Comparison of ENCODE assay signal across 10 mouse cellular contexts in the genomic region with DNA sequence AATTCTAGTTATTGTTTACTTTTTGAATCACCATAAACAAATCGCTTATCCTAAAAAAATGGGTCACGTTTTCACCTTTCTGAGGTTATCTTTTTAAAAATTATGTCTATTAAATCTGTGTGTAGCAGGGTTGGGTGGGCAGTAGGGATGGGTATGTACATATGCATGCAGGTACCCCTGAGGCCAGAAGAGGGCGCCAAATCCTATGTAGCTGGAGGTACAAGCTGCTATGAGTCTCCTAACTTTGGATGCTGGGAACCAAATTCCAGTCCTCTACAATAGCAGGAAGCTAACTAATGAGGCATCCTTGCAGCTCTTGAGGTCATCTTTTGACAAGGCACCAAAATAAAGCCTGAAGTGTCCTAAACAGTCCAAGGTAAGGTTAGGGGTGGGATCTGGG.
DNase-seq lines count a peak whose midpoint lies in the region; ATAC-seq and TF ChIP-seq lines count a peak whose summit lies in the region.
"Had no signal": no experiment of that assay in that cellular context is flagged by ENCODE, and none has a peak within 500 bp of the region (broad histone marks: within the 10 kb centered on the region; RNA-seq: fewer than 3 reads in every experiment).

No protein-coding gene starts in this region.

- H3K27ac ChIP-seq in hindbrain, postnatal 0 days = no peak overlapping the region
- no peak overlapping the region for H3K27ac ChIP-seq in hindbrain, embryonic 16.5 days (ENCODE audit: low read depth, low read length)
- H3K27ac ChIP-seq in embryonic facial prominence, embryonic 10.5 days (replicated peaks) = no peak overlapping the region

- no peak for ATAC-seq in hindbrain, postnatal 0 days
- no peak for ATAC-seq in hindbrain, embryonic 16.5 days
- ATAC-seq in erythroid progenitor cell, adult 5-6 weeks (replicated peaks; ENCODE audit: low FRiP score, poor library complexity, severe bottlenecking) = no peak

- H3K4me1 ChIP-seq in hindbrain, postnatal 0 days (ENCODE audit: insufficient read depth, low read length) = no peaks in the 10 kb centered on the region
- H3K4me1 ChIP-seq in hindbrain, embryonic 16.5 days (ENCODE audit: control insufficient read depth, insufficient read depth, low read depth, low read length) = no peaks in the 10 kb centered on the region
- no peaks in the 10 kb centered on the region for H3K4me1 ChIP-seq in embryonic facial prominence, embryonic 10.5 days

- no peak overlapping the region for H3K9ac ChIP-seq in hindbrain, postnatal 0 days (replicated peaks; ENCODE audit: low read length)
- no peak overlapping the region for H3K9ac ChIP-seq in hindbrain, embryonic 16.5 days (ENCODE audit: low read depth, low read length)

- no peaks in the 10 kb centered on the region for H3K36me3 ChIP-seq in hindbrain, postnatal 0 days (ENCODE audit: insufficient read depth, low read length)
- H3K36me3 ChIP-seq in hindbrain, embryonic 16.5 days (ENCODE audit: control insufficient read depth, insufficient read depth, low read length) = no peaks in the 10 kb centered on the region
- H3K36me3 ChIP-seq in embryonic facial prominence, embryonic 10.5 days (replicated peaks) = no peaks in the 10 kb centered on the region

- DNase-seq in hindbrain, postnatal 0 days (ENCODE audit: low spot score) = no peak
- DNase-seq in thymus, postnatal 4 days = peak; percentile 14
- no peak for DNase-seq in thymus, postnatal 36 days
- peak; percentile 15 for DNase-seq in embryonic facial prominence, embryonic 10.5 days (ENCODE audit: low spot score)
- no peak for DNase-seq in frontal cortex, postnatal 36 days (ENCODE audit: low spot score in 2 of 2)
- DNase-seq in right cerebral cortex, postnatal 10 days (ENCODE audit: low spot score in 2 of 2) = no peak
- DNase-seq: cerebellum, postnatal 14 days; kidney, adult 9 months had no signal

- no peak overlapping the region for H3K4me3 ChIP-seq in hindbrain, postnatal 0 days (ENCODE audit: low read length)
- H3K4me3 ChIP-seq in hindbrain, embryonic 16.5 days (ENCODE audit: low read length) = no peak overlapping the region
- H3K4me3 ChIP-seq in embryonic facial prominence, embryonic 10.5 days = no peak overlapping the region

- H3K4me2 ChIP-seq in hindbrain, postnatal 0 days (ENCODE audit: low read depth, low read length) = no peak overlapping the region
- no peak overlapping the region for H3K4me2 ChIP-seq in hindbrain, embryonic 16.5 days (ENCODE audit: low read length)

- 80% methylated on average over 3 of the region's 3 CpGs for WGBS in hindbrain, postnatal 0 days
- WGBS in hindbrain, embryonic 16.5 days = 83% methylated on average over 3 of the region's 3 CpGs
- 79% methylated on average over 3 of the region's 3 CpGs for WGBS in embryonic facial prominence, embryonic 10.5 days

- no peaks in the 10 kb centered on the region for H3K9me3 ChIP-seq in hindbrain, postnatal 0 days (ENCODE audit: low read length)
- H3K9me3 ChIP-seq in hindbrain, embryonic 16.5 days (ENCODE audit: control insufficient read depth, low read length) = no peaks in the 10 kb centered on the region
- 0 out of 2 replicates have a peak, but pooled peaks cover 3% of the 10 kb centered on the region for H3K9me3 ChIP-seq in embryonic facial prominence, embryonic 10.5 days

- H3K27me3 ChIP-seq in hindbrain, postnatal 0 days (ENCODE audit: insufficient read depth, low read length) = no peaks in the 10 kb centered on the region
- H3K27me3 ChIP-seq in hindbrain, embryonic 16.5 days (replicated peaks; ENCODE audit: control insufficient read depth, insufficient read depth, low read length) = no peaks in the 10 kb centered on the region
- H3K27me3 ChIP-seq in embryonic facial prominence, embryonic 10.5 days (replicated peaks; ENCODE audit: low read depth, poor library complexity, severe bottlenecking) = no peaks in the 10 kb centered on the region

- peak; percentile 30; the same call in 1 of the 2 replicates for TF ChIP-seq CTCF in hindbrain, postnatal 0 days (IDR thresholded peaks at IDR 0.05; ENCODE audit: low read depth)

Comparison
In these comparisons a context has a peak if more than half of its experiments do, and no peak if none do; other contexts are left out.
1. DNase-seq: peak in thymus, postnatal 4 days (single experiment) and embryonic facial prominence, embryonic 10.5 days (single experiment); none in hindbrain, postnatal 0 days (single experiment), thymus, postnatal 36 days (0 of 2), frontal cortex, postnatal 36 days (0 of 2) and right cerebral cortex, postnatal 10 days (0 of 2).